Mouse (Mus musculus) stomach, postnatal 0 days (tissue): ENCODE measurements around the gene Gm5142.

ENCODE experiments used
- CTCF ChIP-seq: IDR thresholded peaks from 2 replicates; pipeline ENCODE4 v1.5.1; 2016; ENCODE audit warnings: antibody characterized with exemption, low read depth, mild to moderate bottlenecking, moderate library complexity
- EP300 ChIP-seq: optimal IDR thresholded peaks from 2 replicates; pipeline ENCODE3; 2016; ENCODE audit warnings: antibody characterized with exemption

GRCm38 (mm10) chr14:59209003-59209402 lies 30.5 kb upstream of the Gm5142 start:
- TF ChIP-seq CTCF (no peak), EP300 (no peak)
